23 mouse cellular contexts compared by ENCODE assay signal in the genomic region with DNA sequence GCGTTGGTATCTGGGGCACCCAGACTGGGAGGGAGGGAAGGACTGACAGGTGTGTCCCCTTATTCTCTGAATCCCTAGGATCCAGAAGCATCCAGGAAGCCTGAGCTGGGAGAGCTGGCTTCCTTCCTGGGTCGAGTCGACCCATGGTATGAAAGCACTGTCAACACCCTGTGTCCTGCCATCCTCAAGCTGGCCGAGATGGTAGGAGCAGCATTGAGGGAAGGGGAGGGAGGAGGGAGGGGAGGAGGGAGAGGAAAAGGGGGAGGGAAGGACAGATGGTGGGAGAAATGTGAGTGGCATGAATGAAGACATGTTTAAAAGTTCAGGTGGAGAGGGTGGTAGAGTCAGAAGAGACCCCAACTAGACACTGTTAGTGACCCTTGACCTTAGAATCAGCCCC. TPM values are rescaled to one million over a fixed set of nuclear protein-coding genes. Genes with fewer than 3 reads are reported as not detected.
"Had no signal": no experiment of that assay in that cellular context is flagged by ENCODE, and none has a peak within 500 bp of the region (broad histone marks: within the 10 kb centered on the region; RNA-seq: fewer than 3 reads in every experiment).

No protein-coding gene starts in this region.

- H3K27me3 ChIP-seq: intestine, embryonic 15.5 days; kidney, embryonic 15.5 days; liver, embryonic 13.5 days; midbrain, embryonic 13.5 days; neural tube, embryonic 12.5 days; neural tube, embryonic 15.5 days had no signal

- H3K4me3 ChIP-seq: intestine, embryonic 15.5 days; kidney, embryonic 15.5 days; liver, embryonic 13.5 days; midbrain, embryonic 13.5 days; neural tube, embryonic 12.5 days; neural tube, embryonic 15.5 days had no signal

- H3K4me1 ChIP-seq: liver, embryonic 13.5 days; neural tube, embryonic 12.5 days; neural tube, embryonic 15.5 days had no signal

- ATAC-seq: intestine, embryonic 15.5 days; midbrain, embryonic 13.5 days; midbrain, embryonic 16.5 days had no signal

- H3K9ac ChIP-seq: intestine, embryonic 15.5 days; kidney, embryonic 15.5 days; liver, embryonic 13.5 days; midbrain, embryonic 13.5 days; neural tube, embryonic 12.5 days; neural tube, embryonic 15.5 days had no signal

- H3K9me3 ChIP-seq: intestine, embryonic 15.5 days; kidney, embryonic 15.5 days; liver, embryonic 13.5 days; midbrain, embryonic 13.5 days; neural tube, embryonic 12.5 days; neural tube, embryonic 15.5 days had no signal

- H3K4me2 ChIP-seq: intestine, embryonic 15.5 days; kidney, embryonic 15.5 days; liver, embryonic 13.5 days; midbrain, embryonic 13.5 days; neural tube, embryonic 12.5 days; neural tube, embryonic 15.5 days had no signal

- DNase-seq: kidney, adult 11 months; kidney, adult 8-10 months; kidney, postnatal 10 days; kidney, postnatal 36 days; left cerebral cortex, postnatal 4 days; liver, embryonic 13.5 days; lung, adult 2 months; right cerebral cortex, postnatal 4 days; thymus, adult 18-20 months; thymus, postnatal 36 days had no signal

- H3K36me3 ChIP-seq: intestine, embryonic 15.5 days; kidney, embryonic 15.5 days; liver, embryonic 13.5 days; midbrain, embryonic 13.5 days; neural tube, embryonic 12.5 days; neural tube, embryonic 15.5 days had no signal

- H3K27ac ChIP-seq: intestine, embryonic 15.5 days; kidney, embryonic 15.5 days; liver, embryonic 13.5 days; macrophage; midbrain, embryonic 13.5 days; neural tube, embryonic 12.5 days; neural tube, embryonic 15.5 days had no signal

RNA-seq across cellular contexts. Expression of gene Mfsd6l, which starts 20.0 kb away (rescaled TPM):
- total RNA-seq: left cerebral cortex, adult 18-20 months; left cerebral cortex, postnatal 10 days; liver, adult 2 months had no signal
- polyA plus RNA-seq: liver, embryonic 13.5 days; macrophage; midbrain, embryonic 13.5 days; neural tube, embryonic 12.5 days; neural tube, embryonic 15.5 days had no signal

RNA-seq across cellular contexts. Expression of gene Ccdc42, which starts 50.8 kb away (rescaled TPM):
- total RNA-seq: liver, adult 2 months; megakaryocyte, adult 5-6 weeks had no signal
- polyA plus RNA-seq: liver, adult 2 months; liver, embryonic 16.5 days; macrophage; stomach, embryonic 14.5 days had no signal
